Mouse (Mus musculus) naive thymus-derived CD4-positive, alpha-beta T cell, adult 5 months (primary cell): Measurements from ENCODE around the gene Fam151a. TPM values are rescaled to one million over a fixed set of nuclear protein-coding genes. Genes with fewer than 3 reads are reported as not detected.

ENCODE experiments used
- polyA plus RNA-seq: library from polyadenylated mRNA; unstranded; fragments of 100-300 nt; shearing (Covaris generic); gene quantifications from one replicate; pipeline ENCODE4 v1.2.1, GENCODE M21; 2017

Gene Fam151a
- polyA plus RNA-seq, result not detected

DNA sequence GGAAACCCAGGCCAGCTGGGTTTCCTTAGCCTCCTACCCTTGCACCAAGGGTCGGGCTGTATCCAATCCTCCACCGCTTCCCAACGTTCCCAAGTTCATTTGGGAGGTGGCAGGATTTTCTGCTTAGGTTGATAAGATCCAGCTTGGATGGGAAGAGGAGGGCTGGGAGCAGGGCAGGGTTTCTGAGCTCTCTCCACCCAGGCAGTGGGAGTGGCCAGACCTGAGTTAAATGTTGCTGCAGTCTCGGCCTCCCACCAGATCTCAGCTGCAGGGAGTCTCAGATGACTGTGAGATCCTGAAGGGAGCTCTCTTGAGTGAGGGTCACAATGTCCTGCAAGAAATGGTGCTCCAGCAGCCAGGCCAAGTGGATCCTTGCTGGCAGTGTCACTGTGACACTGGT, at the start of gene Fam151a:
Gene Fam151a, plus strand, starts transcription at position 254 of the 400 bp plus-strand sequence.

DNA sequence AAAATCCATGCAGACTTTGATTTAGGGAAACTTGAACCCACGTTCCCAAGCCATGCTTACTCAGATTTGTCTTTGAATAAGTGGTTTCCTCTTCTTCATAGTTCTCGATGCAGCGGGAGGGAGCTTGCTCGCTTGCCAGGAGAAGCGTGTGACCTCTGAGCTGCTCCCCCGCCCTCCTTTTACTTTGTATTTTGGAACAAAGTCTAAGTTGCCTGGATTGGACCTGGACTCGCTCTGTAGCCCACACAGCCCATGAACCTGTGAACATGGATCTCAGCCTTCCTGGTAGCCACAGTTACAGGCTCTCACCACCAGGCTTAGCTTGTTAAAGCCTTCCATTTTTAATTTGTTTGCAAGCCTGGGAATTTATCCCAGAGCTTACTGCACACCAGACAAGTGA, 2.9 kb upstream of the Fam151a start, which contains the start of gene Mroh7:
Gene Mroh7, minus strand, starts transcription at position 112 of the 400 bp plus-strand sequence.

Other genes starting within 250 kb of the Fam151a start
- not detected for gene Bsnd, start 241.6 kb upstream of the Fam151a start, polyA plus RNA-seq
- gene Dhcr24, start 172.9 kb upstream of the Fam151a start, polyA plus RNA-seq, result 2.2 TPM
- not detected for gene Lexm, start 116.6 kb upstream of the Fam151a start, polyA plus RNA-seq
- not detected for gene Ttc22, start 111.5 kb upstream of the Fam151a start, polyA plus RNA-seq
- gene Pars2, start 82.8 kb upstream of the Fam151a start, polyA plus RNA-seq, result 4.9 TPM
- gene Ttc4, start 54.9 kb upstream of the Fam151a start, polyA plus RNA-seq, result 48.9 TPM
- not detected for gene Mroh7, start 3.0 kb upstream of the Fam151a start, polyA plus RNA-seq
- gene Acot11, start 71.1 kb downstream of the Fam151a start, polyA plus RNA-seq, result 5.1 TPM
- 84.1 TPM for gene Ssbp3, start 176.8 kb downstream of the Fam151a start, polyA plus RNA-seq